Mouse (Mus musculus): ENCODE measurements around the gene Cnnm2.
A peak's percentile ranks its signal among the peaks of the same experiment; 100 is the strongest.

Cnnm2 gene

GRCm38 (mm10) chr19:46890657-46891056 lies 129.3 kb downstream of the Cnnm2 start:
- DNase-seq = no peak

GRCm38 (mm10) chr19:46892856-46893255 lies 131.5 kb downstream of the Cnnm2 start:
- no peak for DNase-seq

GRCm38 (mm10) chr19:46893484-46893883 lies 132.1 kb downstream of the Cnnm2 start:
- no peak for DNase-seq

- DNase-seq = no peak
These were observed 135.7 kb downstream of the Cnnm2 start for GRCm38 (mm10) chr19:46897135-46897534.

GRCm38 (mm10) chr19:46898222-46898621 lies 136.8 kb downstream of the Cnnm2 start:
- no peak for DNase-seq

GRCm38 (mm10) chr19:46899306-46899705 lies 137.9 kb downstream of the Cnnm2 start:
- DNase-seq = peak; percentile 41 to 42

GRCm38 (mm10) chr19:46899871-46900270 lies 138.5 kb downstream of the Cnnm2 start:
- DNase-seq = no peak

GRCm38 (mm10) chr19:46900786-46901185 lies 139.4 kb downstream of the Cnnm2 start:
- no peak for DNase-seq

GRCm38 (mm10) chr19:46901323-46901722 lies 139.9 kb downstream of the Cnnm2 start:
- DNase-seq = no peak

- DNase-seq = no peak
These were observed 142.0 kb downstream of the Cnnm2 start for GRCm38 (mm10) chr19:46903379-46903778.

GRCm38 (mm10) chr19:46904907-46905306 lies 143.5 kb downstream of the Cnnm2 start:
- DNase-seq = no peak

- no peak for DNase-seq
These were observed 144.0 kb downstream of the Cnnm2 start for GRCm38 (mm10) chr19:46905383-46905782.

- no peak for DNase-seq
These were observed 144.6 kb downstream of the Cnnm2 start for GRCm38 (mm10) chr19:46905971-46906370.

- DNase-seq = no peak
These were observed 146.8 kb downstream of the Cnnm2 start for GRCm38 (mm10) chr19:46908207-46908606.

- DNase-seq = peak in 1 of 2 experiments; percentile 39
These were observed 147.6 kb downstream of the Cnnm2 start for GRCm38 (mm10) chr19:46908977-46909376.

- DNase-seq = no peak
These were observed 150.1 kb downstream of the Cnnm2 start for GRCm38 (mm10) chr19:46911492-46911891.

GRCm38 (mm10) chr19:46913626-46914025 lies 152.2 kb downstream of the Cnnm2 start:
- DNase-seq = peak; percentile 25 to 39

GRCm38 (mm10) chr19:46915406-46916080 lies 154.1 kb downstream of the Cnnm2 start:
- DNase-seq = peak in 1 of 2 experiments; percentile 31

- DNase-seq = no peak
These were observed 159.2 kb downstream of the Cnnm2 start for GRCm38 (mm10) chr19:46920571-46920970.

GRCm38 (mm10) chr19:46926357-46926756 lies 165.0 kb downstream of the Cnnm2 start:
- DNase-seq = no peak

GRCm38 (mm10) chr19:46926951-46927350 lies 165.6 kb downstream of the Cnnm2 start:
- no peak for DNase-seq

- no peak for DNase-seq
These were observed 166.7 kb downstream of the Cnnm2 start for GRCm38 (mm10) chr19:46928136-46928535.

GRCm38 (mm10) chr19:46929044-46929587 lies 167.7 kb downstream of the Cnnm2 start:
- peak; percentile 75 to 76 for DNase-seq
